Mouse (Mus musculus): Measurements from ENCODE around the gene Cul7.

Gene Cul7

DNA sequence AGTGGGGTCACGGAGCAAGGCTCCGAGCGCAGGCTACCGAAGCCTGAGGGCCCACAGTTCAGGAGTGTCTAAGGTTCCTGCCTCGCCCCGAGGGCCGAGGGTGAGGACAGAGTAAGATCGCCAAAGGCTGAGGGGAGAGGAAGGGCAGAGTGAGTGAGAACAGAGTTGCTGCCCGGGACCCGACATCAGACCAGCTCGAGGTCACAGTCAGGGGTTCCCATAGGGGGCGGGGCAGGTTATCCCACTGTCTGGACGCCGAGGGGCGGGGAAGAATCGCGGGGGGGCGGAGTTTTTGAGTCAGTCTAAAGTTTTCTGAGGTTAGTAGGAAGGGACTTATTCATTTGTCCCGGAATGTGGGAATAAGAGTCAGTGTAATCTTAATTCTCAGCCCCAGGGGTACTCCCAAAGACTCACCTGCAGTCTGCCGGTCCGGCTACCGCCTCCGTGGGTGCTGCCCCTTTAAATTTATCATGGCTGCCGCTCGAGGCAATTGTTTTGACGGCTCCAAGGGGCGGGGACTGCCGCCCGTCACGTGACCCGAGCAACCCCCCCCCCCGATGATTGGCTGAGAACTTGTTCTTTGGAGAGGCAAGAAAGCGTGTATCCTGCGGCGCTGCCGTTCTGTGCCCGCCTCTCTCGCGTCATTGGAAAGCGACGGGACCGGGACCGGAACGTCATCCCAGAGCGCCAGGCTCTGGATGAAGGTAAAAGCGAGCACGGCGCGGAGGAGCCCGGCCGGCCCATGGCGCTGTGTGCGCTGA, 4.4 kb upstream of the Cul7 start, which contains the start of the genes Klc4 and Mrpl2:
Klc4 (minus strand) TSS at position 462 of the 761 bp plus-strand sequence.
Mrpl2 (plus strand) TSS at position 669 of the 761 bp plus-strand sequence.
- no peak for TF ChIP-seq GATA4 (IDR thresholded peaks at IDR 0.05; ENCODE audit: insufficient replicate concordance, low read length)

DNA sequence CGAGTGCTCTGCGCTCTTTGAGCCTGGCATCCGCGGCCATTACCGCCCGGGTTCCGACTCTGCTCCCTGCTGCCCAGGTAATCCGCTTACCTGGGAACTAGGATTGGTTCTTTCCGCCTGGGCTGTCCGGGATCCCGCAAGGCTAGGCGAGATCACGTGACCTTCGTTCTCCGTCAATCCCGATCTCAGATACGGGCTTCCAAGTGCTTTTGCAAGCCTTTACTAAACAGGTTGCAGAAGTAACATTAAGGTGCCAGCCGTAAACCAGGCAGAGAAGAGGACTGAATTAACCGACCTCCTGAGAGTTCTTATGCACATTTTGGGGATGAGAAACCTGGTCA, 3.8 kb upstream of the Cul7 start:
- no peak for TF ChIP-seq GATA4 (IDR thresholded peaks at IDR 0.05; ENCODE audit: insufficient replicate concordance, low read length)

DNA sequence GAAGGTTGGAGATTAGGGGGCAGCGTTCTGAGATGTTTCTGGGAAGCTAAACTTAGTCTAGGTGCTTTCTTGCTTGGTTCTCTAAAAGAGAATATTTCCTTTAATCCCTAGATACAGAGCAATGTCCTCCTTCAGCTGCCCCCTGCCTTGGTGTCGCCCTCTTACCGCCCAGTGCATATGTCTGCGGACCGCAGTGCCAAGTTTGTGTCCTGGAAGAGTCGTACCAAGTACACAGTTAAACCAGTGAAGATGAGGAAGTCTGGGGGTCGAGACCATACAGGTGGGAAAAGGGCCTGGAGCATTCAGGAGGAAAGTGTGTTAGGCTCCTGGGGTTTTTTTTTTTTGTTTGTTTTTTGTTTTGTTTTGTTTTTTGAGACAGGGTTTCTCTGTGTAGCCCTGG, 2.9 kb upstream of the Cul7 start:
- TF ChIP-seq GATA4 (IDR thresholded peaks at IDR 0.05; ENCODE audit: insufficient replicate concordance, low read length), result no peak

DNA sequence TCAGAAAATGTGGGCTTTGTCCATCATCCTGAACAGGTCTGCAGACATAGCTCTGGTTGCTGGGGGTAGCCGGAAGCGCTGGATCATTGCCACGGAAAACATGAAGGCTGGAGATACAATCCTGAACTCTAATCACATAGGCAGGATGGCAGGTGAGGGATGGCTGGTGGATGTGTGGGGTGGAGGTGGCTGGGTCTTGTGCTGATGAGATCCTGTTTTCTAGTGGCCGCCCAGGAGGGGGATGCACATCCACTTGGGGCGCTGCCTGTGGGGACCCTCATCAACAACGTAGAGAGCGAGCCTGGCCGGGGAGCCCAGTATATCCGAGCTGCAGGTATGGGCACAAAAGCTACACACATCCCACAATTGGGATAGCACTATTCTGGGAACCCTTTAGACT, 1.7 kb upstream of the Cul7 start:
- TF ChIP-seq GATA4 (IDR thresholded peaks at IDR 0.05; ENCODE audit: insufficient replicate concordance, low read length), result no peak

DNA sequence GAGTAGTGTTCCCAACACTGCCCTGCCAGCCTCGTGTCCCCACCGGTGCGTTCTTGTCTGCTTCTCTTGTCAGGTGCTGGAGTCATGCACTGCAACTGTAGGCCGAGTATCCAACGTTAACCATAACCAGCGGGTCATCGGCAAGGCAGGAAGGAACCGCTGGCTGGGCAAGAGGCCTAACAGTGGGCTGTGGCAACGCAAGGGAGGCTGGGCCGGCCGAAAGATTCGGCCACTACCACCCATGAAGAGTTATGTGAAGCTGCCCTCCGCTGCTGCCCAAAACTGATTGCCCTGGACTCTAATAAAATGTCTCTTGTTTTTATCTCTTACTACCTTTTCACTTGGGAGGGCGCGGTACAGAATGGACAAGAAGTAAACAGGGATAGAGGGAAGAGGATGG, 326 bp upstream of the Cul7 start:
- TF ChIP-seq GATA4 (IDR thresholded peaks at IDR 0.05; ENCODE audit: insufficient replicate concordance, low read length), result no peak

DNA sequence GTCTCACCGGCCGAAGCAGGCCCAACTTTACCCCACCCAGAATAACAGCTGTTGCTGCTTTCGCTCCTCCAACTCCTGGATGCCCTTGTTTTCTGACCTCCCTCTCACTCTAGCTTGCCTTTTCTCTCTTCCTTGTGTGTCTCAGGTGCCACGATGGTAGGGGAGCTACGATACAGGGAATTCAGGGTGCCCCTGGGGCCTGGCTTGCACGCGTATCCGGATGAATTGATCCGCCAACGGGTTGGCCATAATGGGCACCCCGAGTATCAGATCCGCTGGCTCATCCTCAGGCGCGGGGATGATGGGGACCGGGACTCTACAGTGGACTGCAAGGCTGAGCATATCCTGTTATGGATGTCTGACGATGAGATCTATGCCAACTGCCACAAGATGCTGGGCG, 1.2 kb downstream of the Cul7 start:
- no peak for TF ChIP-seq GATA4 (IDR thresholded peaks at IDR 0.05; ENCODE audit: insufficient replicate concordance, low read length)

DNA sequence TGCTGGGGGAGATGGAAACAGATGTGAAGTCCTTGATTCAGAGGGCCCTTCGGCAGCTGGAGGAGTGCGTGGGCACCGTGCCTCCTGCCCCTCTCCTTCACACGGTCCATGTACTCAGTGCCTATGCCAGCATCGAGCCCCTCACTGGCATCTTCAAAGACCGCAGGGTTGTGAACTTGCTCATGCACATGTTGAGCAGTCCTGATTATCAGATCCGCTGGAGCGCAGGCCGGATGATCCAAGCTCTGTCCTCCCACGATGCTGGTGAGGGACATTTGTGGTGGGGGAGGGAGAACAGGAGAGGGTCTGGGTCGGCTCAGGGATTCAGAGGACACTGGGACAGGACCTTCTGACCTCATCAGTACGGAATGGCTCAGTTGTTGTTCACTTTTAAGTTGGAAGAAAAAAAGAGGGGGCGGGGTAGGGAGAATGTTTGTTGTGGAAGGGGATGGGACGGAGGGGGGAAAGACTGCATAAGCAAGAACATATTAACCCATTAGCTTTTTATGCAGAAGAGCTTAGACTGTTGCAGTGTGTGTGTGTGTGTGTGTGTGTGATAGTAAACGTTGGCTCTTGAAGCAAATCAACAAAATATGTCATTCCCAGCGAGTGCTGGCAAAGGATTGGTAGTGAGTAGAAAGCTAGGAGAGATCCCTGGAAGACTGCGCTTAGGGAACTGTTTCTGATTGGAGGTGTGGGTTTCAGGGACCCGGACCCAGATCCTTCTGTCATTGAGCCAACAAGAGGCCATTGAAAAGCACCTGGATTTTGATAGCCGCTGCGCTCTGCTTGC, 1.8 kb downstream of the Cul7 start:
- TF ChIP-seq GATA4 (IDR thresholded peaks at IDR 0.05; ENCODE audit: insufficient replicate concordance, low read length), result no peak

DNA sequence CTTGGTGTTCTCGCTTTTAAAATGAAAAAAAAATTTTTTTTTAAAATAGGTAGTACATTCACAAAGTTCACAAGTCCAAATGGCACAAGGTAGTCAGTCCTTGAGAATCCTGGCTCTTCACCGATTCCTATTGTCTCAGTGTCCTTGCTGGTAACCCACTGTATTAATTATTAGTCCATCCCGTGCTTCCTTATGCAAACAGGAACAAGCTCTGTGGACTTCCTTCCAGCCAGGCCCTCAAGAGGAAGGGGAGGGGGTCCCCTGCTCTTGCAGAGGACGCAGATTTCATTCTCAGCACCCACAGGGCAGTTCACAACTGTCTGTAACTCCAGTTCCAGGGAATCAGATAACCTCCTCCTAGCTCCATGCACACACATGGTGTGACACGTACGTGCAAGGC, 5.9 kb downstream of the Cul7 start:
- no peak for TF ChIP-seq GATA4 (IDR thresholded peaks at IDR 0.05; ENCODE audit: insufficient replicate concordance, low read length)

DNA sequence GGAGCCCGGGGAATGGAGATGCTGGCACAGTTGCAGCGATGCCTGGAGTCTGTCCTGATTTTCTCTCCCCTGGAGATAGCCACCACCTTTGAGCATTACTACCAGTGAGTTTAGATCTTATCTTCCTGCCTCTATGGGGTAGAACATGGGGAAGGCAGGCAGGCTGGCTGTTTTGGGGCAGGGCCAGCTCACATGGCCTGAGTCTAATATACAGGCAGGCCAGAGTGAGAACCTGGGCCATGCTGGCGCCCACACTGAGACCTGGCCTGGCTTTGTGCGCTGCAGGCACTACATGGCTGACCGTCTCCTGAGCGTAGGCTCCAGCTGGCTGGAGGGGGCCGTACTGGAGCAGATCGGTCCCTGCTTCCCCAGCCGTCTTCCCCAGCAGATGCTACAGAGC, 11.2 kb downstream of the Cul7 start:
- TF ChIP-seq GATA4 (IDR thresholded peaks at IDR 0.05; ENCODE audit: insufficient replicate concordance, low read length), result no peak

DNA sequence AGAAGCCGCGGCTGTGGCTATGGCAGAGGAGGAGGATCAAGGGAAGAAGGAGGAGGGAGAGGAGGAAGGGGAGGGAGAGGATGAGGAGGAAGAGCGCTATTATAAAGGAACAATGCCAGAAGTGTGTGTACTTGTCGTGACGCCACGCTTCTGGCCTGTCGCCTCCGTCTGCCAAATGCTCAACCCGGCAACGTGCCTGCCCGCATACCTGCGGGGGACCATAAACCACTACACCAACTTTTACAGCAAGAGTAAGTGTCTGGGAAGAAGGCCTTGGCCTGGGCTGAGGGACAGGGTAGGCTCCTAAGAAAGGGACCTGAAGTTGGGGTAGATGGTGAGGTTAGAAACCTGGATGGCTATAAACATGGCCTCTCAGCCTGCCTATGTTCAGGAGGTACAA, 11.8 kb downstream of the Cul7 start:
- no peak for TF ChIP-seq GATA4 (IDR thresholded peaks at IDR 0.05; ENCODE audit: insufficient replicate concordance, low read length)

DNA sequence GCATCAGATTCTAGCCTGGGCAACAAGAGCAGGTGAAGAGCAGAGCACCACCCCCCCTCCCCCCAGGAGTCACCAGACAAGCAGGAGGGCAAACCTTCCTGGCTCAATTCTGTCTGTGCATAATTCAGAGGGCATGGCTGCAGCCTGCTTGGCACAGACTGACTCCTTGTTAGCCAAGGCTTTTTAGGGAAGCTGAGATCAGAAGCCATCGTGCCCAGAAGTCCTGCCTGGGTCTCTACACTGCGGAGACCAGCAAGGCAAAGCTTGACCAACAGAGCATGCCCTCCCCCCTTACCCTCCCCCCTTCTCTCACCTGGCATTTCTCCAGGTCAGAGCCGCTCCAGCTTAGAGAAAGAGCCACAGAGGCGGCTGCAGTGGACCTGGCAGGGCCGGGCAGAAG, 12.6 kb downstream of the Cul7 start:
- no peak for TF ChIP-seq GATA4 (IDR thresholded peaks at IDR 0.05; ENCODE audit: insufficient replicate concordance, low read length)

DNA sequence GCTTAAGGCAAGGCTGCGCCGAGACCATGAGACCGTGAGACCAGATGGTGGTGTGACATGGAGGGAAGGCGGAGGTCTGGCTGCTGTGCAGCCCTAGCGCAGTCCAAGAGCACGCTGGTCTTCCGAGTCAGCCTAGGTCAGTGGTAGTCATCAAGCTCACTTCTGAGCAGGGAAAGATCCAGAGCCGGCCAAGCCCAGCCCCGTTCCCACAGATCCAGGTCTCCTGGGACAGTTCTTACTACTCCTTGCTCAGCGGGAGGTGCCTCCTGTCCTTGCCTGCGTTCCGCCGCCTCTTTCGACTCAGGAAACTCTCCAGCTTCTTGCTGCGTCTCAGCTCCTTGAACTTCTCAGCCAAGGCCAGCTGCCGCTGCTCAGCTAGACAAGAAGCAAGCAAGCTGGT, 17.6 kb downstream of the Cul7 start:
- TF ChIP-seq GATA4 (IDR thresholded peaks at IDR 0.05; ENCODE audit: insufficient replicate concordance, low read length), result no peak

DNA sequence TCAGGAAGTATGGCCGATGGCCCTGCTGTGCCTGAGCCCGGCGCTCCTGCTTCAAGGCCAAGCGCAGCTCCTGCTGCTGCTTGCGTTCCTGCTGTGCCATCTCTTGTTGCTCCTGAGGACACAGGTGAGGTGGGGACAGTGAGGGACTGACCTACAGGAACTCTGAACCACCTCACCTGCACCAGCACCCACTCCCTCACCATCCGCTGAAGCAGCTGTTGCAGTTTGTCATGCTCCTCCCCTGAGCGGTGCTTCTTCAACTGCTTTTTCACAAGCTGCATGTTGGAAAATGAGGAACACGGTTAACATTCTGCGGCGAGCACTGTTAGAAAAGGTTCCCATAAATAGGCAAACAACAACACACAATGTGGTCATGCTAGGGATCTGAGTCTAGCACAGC, 19.8 kb downstream of the Cul7 start:
- no peak for TF ChIP-seq GATA4 (IDR thresholded peaks at IDR 0.05; ENCODE audit: insufficient replicate concordance, low read length)

DNA sequence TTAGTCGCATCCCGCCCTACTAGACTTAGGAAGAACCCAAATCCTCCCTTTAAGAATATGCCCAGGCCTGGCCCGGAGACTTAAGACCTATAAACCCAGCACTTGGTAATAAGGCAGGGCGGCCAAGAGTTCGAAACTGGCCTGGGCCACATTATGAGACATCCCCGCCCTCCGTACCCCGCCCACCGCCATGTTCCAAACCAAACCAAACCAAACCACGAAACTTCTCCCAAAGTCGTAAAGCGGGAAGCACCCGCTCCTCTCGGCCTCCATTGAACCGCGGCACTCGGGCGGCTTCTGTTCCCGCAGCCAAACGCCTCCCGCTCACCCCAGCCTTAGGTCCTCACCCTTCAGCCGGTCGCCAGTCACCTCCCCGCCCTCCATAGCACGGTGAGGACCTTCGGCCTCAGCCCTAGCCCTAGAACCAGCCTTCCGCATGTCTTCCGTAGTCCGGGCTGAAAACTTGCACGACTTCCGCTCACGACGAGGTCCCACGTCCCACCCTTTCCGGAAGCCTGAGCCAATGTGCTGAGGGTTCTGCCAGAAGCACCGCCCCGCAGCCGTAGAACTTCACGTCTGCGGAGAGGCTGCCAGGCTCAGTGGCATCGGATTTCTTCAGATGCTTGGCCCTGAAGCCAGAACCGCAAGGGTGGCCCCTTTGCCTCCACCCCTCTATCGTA, 23.9 kb downstream of the Cul7 start, which contains the start of gene Rrp36:
Rrp36 (minus strand) TSS at position 503 of the 680 bp plus-strand sequence.
- no peak for TF ChIP-seq GATA4 (IDR thresholded peaks at IDR 0.05; ENCODE audit: insufficient replicate concordance, low read length)

DNA sequence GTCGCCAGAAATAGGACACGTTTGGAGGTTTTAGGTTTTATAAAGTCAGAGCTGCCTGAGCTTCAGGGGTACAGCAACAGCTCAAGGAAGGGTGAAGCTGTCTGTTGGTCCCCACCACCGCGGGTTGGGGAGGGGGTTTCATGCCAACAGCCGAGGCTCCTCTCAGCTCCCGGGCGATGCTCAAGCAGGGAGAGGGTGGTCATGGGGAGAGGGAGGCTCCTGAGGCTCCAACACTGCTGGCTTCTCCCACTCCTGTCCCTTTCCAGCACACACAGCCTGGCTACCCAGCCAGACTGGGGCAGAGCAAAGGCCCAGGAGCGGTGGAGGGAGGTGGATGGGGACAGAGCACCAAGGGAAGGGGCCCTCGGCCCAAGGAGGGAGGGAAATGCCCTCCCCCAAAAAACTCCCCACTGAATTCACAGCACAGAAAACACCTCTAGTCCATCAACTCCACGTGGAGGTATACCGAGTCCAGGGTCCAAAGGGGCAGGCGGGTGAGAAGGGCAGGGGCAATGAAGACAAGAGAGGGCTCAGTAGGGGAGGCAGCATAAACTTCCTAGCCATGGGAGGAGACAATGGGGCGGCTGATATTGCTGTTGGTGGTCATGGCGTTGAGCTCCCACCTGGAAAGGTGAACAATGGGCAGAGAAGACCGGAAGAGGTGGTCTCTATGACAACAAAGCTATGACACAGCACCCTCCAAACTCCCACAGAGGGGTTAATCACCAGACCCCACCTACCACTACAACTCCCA, 24.6 kb downstream of the Cul7 start:
- no peak for TF ChIP-seq GATA4 (IDR thresholded peaks at IDR 0.05; ENCODE audit: insufficient replicate concordance, low read length)
